ENCODE assay signal across 7 mouse cellular contexts in genomic region chrX:36329849-36330411, GRCm38 (mm10). TPM values are rescaled to one million over a fixed set of nuclear protein-coding genes. Genes with fewer than 3 reads are reported as not detected.
DNase-seq lines count a peak whose midpoint lies in the region; ATAC-seq and TF ChIP-seq lines count a peak whose summit lies in the region.

No protein-coding gene starts in this region.

- H3K4me3 ChIP-seq in heart, adult 2 months, result peak overlapping the region; percentile 52
- H3K4me3 ChIP-seq in liver, adult 2 months (ENCODE audit: insufficient read depth, low read depth, low read length), result peak overlapping the region; percentile 78
- peak overlapping the region; percentile 47 for H3K4me3 ChIP-seq in midbrain, embryonic 16.5 days (ENCODE audit: low read depth, low read length)
- peak overlapping the region; percentile 46 for H3K4me3 ChIP-seq in stomach, postnatal 0 days (ENCODE audit: low read depth, low read length)

- H3K27me3 ChIP-seq in heart, adult 2 months (ENCODE audit: control insufficient read depth, insufficient read depth, low read length), result no peaks in the 10 kb centered on the region
- H3K27me3 ChIP-seq in liver, adult 2 months (ENCODE audit: control insufficient read depth, insufficient read depth, low read length), result no peaks in the 10 kb centered on the region
- no peaks in the 10 kb centered on the region; the same call in 1 of the 2 replicates for H3K27me3 ChIP-seq in midbrain, embryonic 16.5 days (ENCODE audit: control insufficient read depth, insufficient read depth, low read depth, low read length)
- no peaks in the 10 kb centered on the region for H3K27me3 ChIP-seq in stomach, postnatal 0 days (ENCODE audit: control insufficient read depth, insufficient read depth, low read length)

- ATAC-seq in common myeloid progenitor, adult 5-6 weeks (replicated peaks; ENCODE audit: low read depth, poor library complexity, severe bottlenecking), result peak; percentile 56
- ATAC-seq in midbrain, embryonic 16.5 days, result peak; percentile 23; the same call in 1 of the 2 replicates
- peak; percentile 89 for ATAC-seq in stomach, postnatal 0 days (ENCODE audit: low FRiP score, low TSS enrichment)

- no peak for TF ChIP-seq POLR2A in heart, adult 2 months (IDR thresholded peaks at IDR 0.05; ENCODE audit: insufficient read depth, low read depth, low read length)
- TF ChIP-seq POLR2A in liver, adult 2 months (IDR thresholded peaks at IDR 0.05; ENCODE audit: extremely low read depth, insufficient read depth, low read length), result no peak

- intact Hi-C loops in heart, adult 2 months (cut with DNase I), result no loop called here

- peak; percentile 76 for DNase-seq in adrenal gland, postnatal 10 days
- peak; percentile 73 to 80 for DNase-seq in heart, adult 2 months
- peak; percentile 75 for DNase-seq in kidney, adult 11 months
- DNase-seq in liver, adult 2 months (ENCODE audit: extremely low read depth, low read depth, low spot score), result peak; percentile 69
- DNase-seq in stomach, postnatal 0 days (ENCODE audit: low spot score), result peak; percentile 68

- TF ChIP-seq EP300 in heart, adult 2 months (IDR thresholded peaks at IDR 0.05; ENCODE audit: insufficient read depth, low read depth, low read length), result no peak
- no peak for TF ChIP-seq EP300 in stomach, postnatal 0 days (optimal IDR thresholded peaks at IDR 0.05)

- H3K4me2 ChIP-seq in midbrain, embryonic 16.5 days (ENCODE audit: low read length), result peak overlapping the region; percentile 89
- H3K4me2 ChIP-seq in stomach, postnatal 0 days (replicated peaks; ENCODE audit: low read depth), result peak overlapping the region; percentile 66

- no peak overlapping the region for H3K27ac ChIP-seq in heart, adult 2 months
- peak overlapping the region; percentile 39 for H3K27ac ChIP-seq in liver, adult 2 months (replicated peaks; ENCODE audit: insufficient read depth, low read depth, low read length)
- no peak overlapping the region for H3K27ac ChIP-seq in midbrain, embryonic 16.5 days (ENCODE audit: low read length)
- no peak overlapping the region for H3K27ac ChIP-seq in stomach, postnatal 0 days (replicated peaks)

- no peaks in the 10 kb centered on the region for H3K9me3 ChIP-seq in midbrain, embryonic 16.5 days (replicated peaks; ENCODE audit: control insufficient read depth, low read length, poor library complexity, severe bottlenecking)
- H3K9me3 ChIP-seq in stomach, postnatal 0 days (ENCODE audit: control insufficient read depth, low read length), result no peaks in the 10 kb centered on the region

- H3K4me1 ChIP-seq in heart, adult 2 months (ENCODE audit: control insufficient read depth, insufficient read depth, low read length), result no peaks in the 10 kb centered on the region; the same call in 1 of the 2 replicates
- H3K4me1 ChIP-seq in liver, adult 2 months (ENCODE audit: control insufficient read depth, insufficient read depth, low read length), result no peaks in the 10 kb centered on the region; the same call in 1 of the 2 replicates
- peaks cover 6% of the 10 kb centered on the region for H3K4me1 ChIP-seq in midbrain, embryonic 16.5 days (ENCODE audit: control insufficient read depth, insufficient read depth, low read length)
- no peaks in the 10 kb centered on the region for H3K4me1 ChIP-seq in stomach, postnatal 0 days (replicated peaks; ENCODE audit: control insufficient read depth, insufficient read depth)

- TF ChIP-seq CTCF in heart, adult 2 months (IDR thresholded peaks at IDR 0.05), result no peak
- TF ChIP-seq CTCF in liver, adult 2 months (IDR thresholded peaks at IDR 0.05; ENCODE audit: low read depth, low read length), result no peak
- TF ChIP-seq CTCF in stomach, postnatal 0 days (IDR thresholded peaks at IDR 0.05; ENCODE audit: low read depth), result no peak

- H3K36me3 ChIP-seq in heart, adult 2 months (ENCODE audit: control insufficient read depth, insufficient read depth, low read length), result no peaks in the 10 kb centered on the region
- no peaks in the 10 kb centered on the region; the same call in 1 of the 2 replicates for H3K36me3 ChIP-seq in liver, adult 2 months (ENCODE audit: control insufficient read depth, insufficient read depth, low read length)
- H3K36me3 ChIP-seq in midbrain, embryonic 16.5 days (ENCODE audit: control insufficient read depth, insufficient read depth, low read length), result no peaks in the 10 kb centered on the region
- H3K36me3 ChIP-seq in stomach, postnatal 0 days (ENCODE audit: control insufficient read depth, insufficient read depth, low read length), result no peaks in the 10 kb centered on the region

- H3K79me2 ChIP-seq in heart, adult 2 months (replicated peaks; ENCODE audit: control insufficient read depth, insufficient read depth, low read length), result no peaks in the 10 kb centered on the region
- no peaks in the 10 kb centered on the region; the same call in 1 of the 2 replicates for H3K79me2 ChIP-seq in liver, adult 2 months (ENCODE audit: control insufficient read depth, insufficient read depth, low read length)

- 28% methylated on average over 34 of the region's 44 CpGs for WGBS in heart, adult 2 months
- under 1% methylated on average over 40 of the region's 44 CpGs for WGBS in liver, adult 2 months
- WGBS in midbrain, embryonic 16.5 days, result 21% methylated on average over 22 of the region's 44 CpGs
- WGBS in stomach, postnatal 0 days, result 19% methylated on average over 27 of the region's 44 CpGs

- H3K9ac ChIP-seq in heart, adult 2 months (ENCODE audit: low read depth, low read length), result peak overlapping the region; percentile 2; the same call in 1 of the 2 replicates
- H3K9ac ChIP-seq in liver, adult 2 months (ENCODE audit: low read depth, low read length), result peak overlapping the region; percentile 62
- H3K9ac ChIP-seq in midbrain, embryonic 16.5 days (ENCODE audit: low read depth, low read length), result 0 out of 2 replicates have a peak overlapping the region, but pooled peaks have one; percentile 35
- H3K9ac ChIP-seq in stomach, postnatal 0 days (ENCODE audit: low read length), result 0 out of 2 replicates have a peak overlapping the region, but pooled peaks have one; percentile 13

RNA-seq across cellular contexts. Expression of gene Lonrf3, which starts 1.8 kb away (rescaled TPM):
- total RNA-seq in adrenal gland, postnatal 10 days (2021), result 1 to 10 TPM; 4.9 to 5.8 TPM
- total RNA-seq in common myeloid progenitor, adult 5-6 weeks (2017), result 8.6 and 11.5 TPM in 2 replicates
- total RNA-seq in heart, adult 2 months (2021), result 1 to 10 TPM in 1 of 2 experiments, under 1 TPM in 1; 0.77 to 1.0 TPM
- 0.20 and 0.35 TPM in 2 replicates for polyA plus RNA-seq in heart, adult 2 months (2012; rRNA removed)
- total RNA-seq in liver, adult 2 months (2014; rRNA removed), result 2.8 and 3.9 TPM in 2 replicates
- 1.8 and 2.5 TPM in 2 replicates for polyA plus RNA-seq in liver, adult 2 months (2012; rRNA removed)
- 0.34 and 0.41 TPM in 2 replicates for polyA plus RNA-seq in midbrain, embryonic 16.5 days (2015; fragmentation: Nextera tagmentation; extraction: Ambion mirVana)
- 0.47 and 0.55 TPM in 2 replicates for polyA plus RNA-seq in stomach, postnatal 0 days (2015; fragmentation: Nextera tagmentation; extraction: Ambion mirVana)

Comparison
In these comparisons a context has a peak if more than half of its experiments do, and no peak if none do; other contexts are left out.
1. ATAC-seq: peak in every context shown above with its lines; median percentile 89 in stomach, postnatal 0 days; 56 in common myeloid progenitor, adult 5-6 weeks; 23 in midbrain, embryonic 16.5 days.
2. H3K9ac ChIP-seq: peak in every context shown above with its lines; median percentile 62 in liver, adult 2 months; 35 in midbrain, embryonic 16.5 days; 13 in stomach, postnatal 0 days; 2 in heart, adult 2 months.